Mouse (Mus musculus): ENCODE results near the gene Slc41a2. TPM values are rescaled to one million over a fixed set of nuclear protein-coding genes. Genes with fewer than 3 reads are reported as not detected.

Slc41a2 gene
- polyA plus RNA-seq, 1 experiment = not detected

DNA sequence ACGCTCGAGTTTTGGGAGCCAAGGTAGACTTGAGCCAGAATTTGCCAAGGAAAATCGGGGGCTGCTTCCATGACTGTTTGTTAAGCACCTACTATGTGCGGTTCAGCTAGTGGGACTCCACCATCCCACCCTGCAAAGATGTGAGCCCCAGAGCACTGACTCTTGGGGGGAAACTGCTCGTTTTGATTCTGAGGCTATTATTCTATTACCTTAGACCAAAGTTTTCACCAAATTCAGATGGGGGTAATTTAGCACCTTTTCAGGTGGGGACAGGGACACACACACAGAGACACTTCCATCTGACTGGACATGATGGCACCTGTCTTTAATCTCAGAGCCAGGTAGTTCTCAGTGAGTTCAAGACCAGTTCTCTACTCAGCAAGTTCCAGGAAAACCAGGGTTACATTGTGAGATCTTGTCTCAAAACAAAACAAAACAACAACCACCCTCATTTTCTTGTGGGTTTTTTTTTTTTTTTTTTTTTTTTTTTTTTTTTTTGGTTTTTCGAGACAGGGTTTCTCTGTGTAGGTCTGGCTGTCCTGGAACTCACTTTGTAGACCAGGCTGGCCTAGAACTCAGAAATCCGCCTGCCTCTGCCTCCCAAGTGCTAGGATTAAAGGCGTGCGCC, 403 bp upstream of the Slc41a2 start:
- Histone ChIP-seq H3K4me1 (ENCODE audit: control insufficient read depth, insufficient read depth, low read length) (peaks cover 5% of the 10 kb centered on the region), H3K36me3 (ENCODE audit: control insufficient read depth, insufficient read depth, low read length, poor library complexity, severe bottlenecking) (no peaks in the 10 kb centered on the region), H3K4me3 (ENCODE audit: low read depth, low read length) (peak overlapping the region; percentile 82), H3K9ac (ENCODE audit: low read depth, poor library complexity, severe bottlenecking) (no peak overlapping the region; the same call in 1 of the 2 replicates), H3K27ac (ENCODE audit: insufficient read depth, low read length) (no peak overlapping the region), H3K9me3 (replicated peaks; ENCODE audit: control insufficient read depth, insufficient read depth, low read length, poor library complexity, severe bottlenecking) (no peaks in the 10 kb centered on the region), H3K27me3 (ENCODE audit: control insufficient read depth, insufficient read depth, low read length, poor library complexity, severe bottlenecking) (peaks cover 6% of the 10 kb centered on the region)
- no peak for TF ChIP-seq POLR2A (IDR thresholded peaks at IDR 0.05; ENCODE audit: insufficient read depth, low read length)
- no peak for TF ChIP-seq CTCF (IDR thresholded peaks at IDR 0.05; ENCODE audit: low read depth, low read length)
- no peak for TF ChIP-seq EP300 (IDR thresholded peaks at IDR 0.05; ENCODE audit: insufficient read depth, low read depth, low read length)

DNA sequence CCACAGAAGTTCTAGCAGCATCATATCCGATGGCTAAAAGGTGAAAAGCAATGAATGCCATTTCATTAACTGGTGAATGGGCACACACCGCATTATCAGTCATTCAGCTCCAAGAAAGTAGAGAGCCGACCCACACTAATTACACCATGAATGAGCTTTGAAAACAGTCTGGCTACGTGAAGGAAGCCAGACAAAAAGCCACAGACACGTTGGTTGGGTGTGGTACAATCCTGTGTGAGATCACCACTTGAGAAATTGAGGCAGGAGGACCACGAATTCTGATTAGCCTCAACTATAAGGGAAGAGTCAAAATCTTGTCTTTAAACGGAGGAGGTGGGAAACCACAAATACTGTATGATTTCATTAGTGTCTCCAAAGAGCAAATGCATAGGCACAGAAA, 1.3 kb downstream of the Slc41a2 start:
- no peaks in the 10 kb centered on the region for H3K36me3 ChIP-seq (ENCODE audit: control insufficient read depth, insufficient read depth, low read length, poor library complexity, severe bottlenecking)
- peaks cover 1% of the 10 kb centered on the region for H3K4me1 ChIP-seq (ENCODE audit: control insufficient read depth, insufficient read depth, low read length)
- peaks cover 6% of the 10 kb centered on the region for H3K27me3 ChIP-seq (ENCODE audit: control insufficient read depth, insufficient read depth, low read length, poor library complexity, severe bottlenecking)
- no peaks in the 10 kb centered on the region for H3K9me3 ChIP-seq (replicated peaks; ENCODE audit: control insufficient read depth, insufficient read depth, low read length, poor library complexity, severe bottlenecking)
- TF ChIP-seq CTCF (IDR thresholded peaks at IDR 0.05; ENCODE audit: low read depth, low read length) = no peak
- TF ChIP-seq EP300 (IDR thresholded peaks at IDR 0.05; ENCODE audit: insufficient read depth, low read depth, low read length) = no peak
- no peak for TF ChIP-seq POLR2A (IDR thresholded peaks at IDR 0.05; ENCODE audit: insufficient read depth, low read length)
- H3K9ac ChIP-seq (ENCODE audit: low read depth, poor library complexity, severe bottlenecking) = no peak overlapping the region
- H3K4me3 ChIP-seq (ENCODE audit: low read depth, low read length) = no peak overlapping the region
- H3K27ac ChIP-seq (ENCODE audit: insufficient read depth, low read length) = no peak overlapping the region

- H3K27ac ChIP-seq (ENCODE audit: insufficient read depth, low read length) = no peak overlapping the region
- no peak overlapping the region for H3K9ac ChIP-seq (ENCODE audit: low read depth, poor library complexity, severe bottlenecking)
- H3K9me3 ChIP-seq (replicated peaks; ENCODE audit: control insufficient read depth, insufficient read depth, low read length, poor library complexity, severe bottlenecking) = no peaks in the 10 kb centered on the region
- H3K36me3 ChIP-seq (ENCODE audit: control insufficient read depth, insufficient read depth, low read length, poor library complexity, severe bottlenecking) = no peaks in the 10 kb centered on the region
- no peaks in the 10 kb centered on the region for H3K4me1 ChIP-seq (ENCODE audit: control insufficient read depth, insufficient read depth, low read length)
- no peak overlapping the region for H3K4me3 ChIP-seq (ENCODE audit: low read depth, low read length)
- H3K27me3 ChIP-seq (ENCODE audit: control insufficient read depth, insufficient read depth, low read length, poor library complexity, severe bottlenecking) = peaks cover 6% of the 10 kb centered on the region
- TF ChIP-seq EP300 (IDR thresholded peaks at IDR 0.05; ENCODE audit: insufficient read depth, low read depth, low read length) (no peak), POLR2A (IDR thresholded peaks at IDR 0.05; ENCODE audit: insufficient read depth, low read length) (no peak), CTCF (IDR thresholded peaks at IDR 0.05; ENCODE audit: low read depth, low read length) (no peak)
Measured at GRCm38 (mm10) chr10:83332581-83332980, 5.1 kb downstream of the Slc41a2 start.

DNA sequence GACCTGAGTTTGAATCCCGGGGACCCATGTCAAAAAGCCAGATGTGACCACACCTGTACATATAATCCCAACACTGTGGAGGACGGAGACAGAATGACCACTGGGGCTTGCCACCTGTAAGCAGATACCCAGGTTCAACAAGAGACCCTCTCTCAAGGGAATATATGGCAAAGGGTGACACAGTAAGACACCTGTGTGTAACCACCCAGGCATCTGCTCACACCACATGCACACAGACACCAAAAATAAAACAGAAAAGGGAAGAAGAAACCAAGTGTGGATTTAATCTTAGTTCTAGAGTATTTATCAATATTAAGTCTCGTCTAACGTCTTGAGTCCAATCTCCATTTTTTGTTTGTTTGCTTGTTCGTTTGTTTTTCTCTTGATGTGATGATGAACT, 5.9 kb downstream of the Slc41a2 start:
- no peak overlapping the region for H3K4me3 ChIP-seq (ENCODE audit: low read depth, low read length)
- no peaks in the 10 kb centered on the region for H3K9me3 ChIP-seq (replicated peaks; ENCODE audit: control insufficient read depth, insufficient read depth, low read length, poor library complexity, severe bottlenecking)
- H3K27ac ChIP-seq (ENCODE audit: insufficient read depth, low read length) = no peak overlapping the region
- peaks cover 6% of the 10 kb centered on the region for H3K27me3 ChIP-seq (ENCODE audit: control insufficient read depth, insufficient read depth, low read length, poor library complexity, severe bottlenecking)
- H3K4me1 ChIP-seq (ENCODE audit: control insufficient read depth, insufficient read depth, low read length) = no peaks in the 10 kb centered on the region
- TF ChIP-seq EP300 (IDR thresholded peaks at IDR 0.05; ENCODE audit: insufficient read depth, low read depth, low read length) (no peak), CTCF (IDR thresholded peaks at IDR 0.05; ENCODE audit: low read depth, low read length) (no peak), POLR2A (IDR thresholded peaks at IDR 0.05; ENCODE audit: insufficient read depth, low read length) (no peak)
- no peak overlapping the region for H3K9ac ChIP-seq (ENCODE audit: low read depth, poor library complexity, severe bottlenecking)
- H3K36me3 ChIP-seq (ENCODE audit: control insufficient read depth, insufficient read depth, low read length, poor library complexity, severe bottlenecking) = no peaks in the 10 kb centered on the region

- H3K27me3 ChIP-seq (ENCODE audit: control insufficient read depth, insufficient read depth, low read length, poor library complexity, severe bottlenecking) = no peaks in the 10 kb centered on the region; the same call in 1 of the 2 replicates
- no peak overlapping the region for H3K4me3 ChIP-seq (ENCODE audit: low read depth, low read length)
- H3K27ac ChIP-seq (ENCODE audit: insufficient read depth, low read length) = no peak overlapping the region
Measured at GRCm38 (mm10) chr10:83330336-83330735, 7.3 kb downstream of the Slc41a2 start.

GRCm38 (mm10) chr10:83328791-83329190, 8.9 kb downstream of the Slc41a2 start:
- Histone ChIP-seq H3K36me3 (ENCODE audit: control insufficient read depth, insufficient read depth, low read length, poor library complexity, severe bottlenecking) (no peaks in the 10 kb centered on the region), H3K9ac (ENCODE audit: low read depth, poor library complexity, severe bottlenecking) (no peak overlapping the region), H3K27me3 (ENCODE audit: control insufficient read depth, insufficient read depth, low read length, poor library complexity, severe bottlenecking) (no peaks in the 10 kb centered on the region), H3K27ac (ENCODE audit: insufficient read depth, low read length) (no peak overlapping the region), H3K4me3 (ENCODE audit: low read depth, low read length) (no peak overlapping the region), H3K4me1 (ENCODE audit: control insufficient read depth, insufficient read depth, low read length) (no peaks in the 10 kb centered on the region), H3K9me3 (replicated peaks; ENCODE audit: control insufficient read depth, insufficient read depth, low read length, poor library complexity, severe bottlenecking) (no peaks in the 10 kb centered on the region)
- TF ChIP-seq CTCF (IDR thresholded peaks at IDR 0.05; ENCODE audit: low read depth, low read length) = no peak
- no peak for TF ChIP-seq POLR2A (IDR thresholded peaks at IDR 0.05; ENCODE audit: insufficient read depth, low read length)
- TF ChIP-seq EP300 (IDR thresholded peaks at IDR 0.05; ENCODE audit: insufficient read depth, low read depth, low read length) = no peak

More at GRCm38 (mm10) chr10:83330336-83330735, 7.3 kb downstream of the Slc41a2 start:
- TF ChIP-seq EP300 (IDR thresholded peaks at IDR 0.05; ENCODE audit: insufficient read depth, low read depth, low read length) (no peak), POLR2A (IDR thresholded peaks at IDR 0.05; ENCODE audit: insufficient read depth, low read length) (no peak), CTCF (IDR thresholded peaks at IDR 0.05; ENCODE audit: low read depth, low read length) (no peak)
- Histone ChIP-seq H3K36me3 (ENCODE audit: control insufficient read depth, insufficient read depth, low read length, poor library complexity, severe bottlenecking) (no peaks in the 10 kb centered on the region), H3K9ac (ENCODE audit: low read depth, poor library complexity, severe bottlenecking) (no peak overlapping the region), H3K4me1 (ENCODE audit: control insufficient read depth, insufficient read depth, low read length) (no peaks in the 10 kb centered on the region), H3K9me3 (replicated peaks; ENCODE audit: control insufficient read depth, insufficient read depth, low read length, poor library complexity, severe bottlenecking) (no peaks in the 10 kb centered on the region)

Data from ES-Bruce4 (cell line).